Mouse (Mus musculus) liver, postnatal 0 days (tissue): Measurements from ENCODE around the gene Dock6.

Experiments used
- CTCF ChIP-seq: sonication (generic); IDR thresholded peaks from 2 replicates; pipeline ENCODE4 v1.5.1; 2016; ENCODE audit warnings: antibody characterized with exemption, low read depth
- EP300 ChIP-seq: IDR thresholded peaks from 2 replicates; pipeline ENCODE4 v1.6.1; 2016; ENCODE audit warnings: antibody characterized with exemption, low read depth, mild to moderate bottlenecking

DNA sequence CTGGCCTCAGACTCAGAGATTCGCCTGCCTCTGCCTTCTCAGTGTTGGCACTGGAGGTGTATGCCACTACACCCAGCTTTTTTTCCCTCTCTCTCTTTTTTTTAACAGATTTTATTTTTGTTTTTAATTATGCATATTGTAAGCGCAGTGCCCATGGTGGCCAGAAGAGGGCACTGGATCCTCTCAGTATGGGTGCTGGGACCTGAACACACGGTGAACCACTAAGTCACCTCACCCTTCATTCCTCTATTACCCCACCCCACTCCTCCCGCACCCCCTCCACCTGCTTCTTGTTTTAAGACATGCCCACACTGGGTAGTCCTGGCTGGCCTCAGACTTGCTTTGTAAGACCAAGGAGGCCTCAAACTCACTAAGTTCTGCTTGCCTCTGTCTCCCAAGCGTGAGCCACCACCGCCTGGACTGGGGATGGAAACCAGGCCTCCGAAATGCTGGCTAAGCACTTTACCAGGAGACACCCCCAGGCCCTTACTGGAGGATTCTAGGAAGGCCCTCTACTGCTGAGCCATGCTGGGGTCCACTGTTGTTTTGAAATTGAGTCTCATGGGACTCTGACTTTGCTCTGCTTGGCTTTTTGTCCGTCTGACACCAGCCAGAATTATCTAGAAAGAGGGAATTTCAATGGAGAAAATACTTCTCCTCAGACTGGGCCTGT is 12.2 kb downstream of the Dock6 start:
- TF ChIP-seq CTCF: peak; percentile 80
- TF ChIP-seq EP300: no peak
